Mouse (Mus musculus): ENCODE results near the gene Sulf2. TPM values are rescaled to one million over a fixed set of nuclear protein-coding genes. Genes with fewer than 3 reads are reported as not detected.
A peak's percentile ranks its signal among the peaks of the same experiment; 100 is the strongest.

The Sulf2 gene
- total and polyA plus RNA-seq, 3 experiments, result not detected

- Histone ChIP-seq H3K27ac (ENCODE audit: insufficient read depth, low read depth) (no peak overlapping the region), H3K36me3 (replicated peaks in 1 of 2; ENCODE audit: control insufficient read depth in 1 of 2, insufficient read depth in 1 of 2, low read length in 1 of 2) (peaks cover 7 to 38% of the 10 kb centered on the region in 2 experiments), H3K4me3 (replicated peaks in 1 of 3; ENCODE audit: low read depth in 2 of 3, low read length in 2 of 3, poor library complexity in 1 of 3) (no peak overlapping the region), H3K4me2 (ENCODE audit: insufficient read depth, low read depth, poor library complexity, severe bottlenecking) (peak overlapping the region; percentile 48; the same call in 1 of the 2 replicates), H3K27me3 (replicated peaks) (no peaks in the 10 kb centered on the region), H3K79me2 (replicated peaks; ENCODE audit: control insufficient read depth, extremely low read depth, insufficient read depth, poor library complexity, severe bottlenecking) (peaks cover 20% of the 10 kb centered on the region), H3K9ac (ENCODE audit: insufficient read depth, low read depth) (peak overlapping the region; percentile 18; the same call in 1 of the 2 replicates), H3K9me3 (replicated peaks; ENCODE audit: low read length) (no peaks in the 10 kb centered on the region), H3K4me1 (ENCODE audit: control insufficient read depth in 1 of 2, insufficient read depth in 2 of 2) (peaks cover 4 to 33% of the 10 kb centered on the region in 2 experiments; a peak in 3 of 4 replicates)
- dilution Hi-C loops (cut with MboI; ENCODE audit: extremely low pct_ligation_motif_present, extremely low pct_unique_long_range_greater_than_20kb, low sequenced_read_pairs), result no loop called here
- peak; percentile 65 for DNase-seq (ENCODE audit: extremely low read depth)
- peak; percentile 84 for TF ChIP-seq RAD21 (IDR thresholded peaks at IDR 0.05; ENCODE audit: low read depth, low read length)
- TF ChIP-seq ZC3H11A (IDR thresholded peaks at IDR 0.05; ENCODE audit: low read depth, low read length), result no peak
- TF ChIP-seq CTCF (conservative IDR thresholded peaks at IDR 0.05 in 1 of 2, IDR thresholded peaks at IDR 0.05 in 1 of 2; ENCODE audit: low read depth in 2 of 2, low read length in 2 of 2), result peak; percentile 30 to 80; a peak in 3 of 4 replicates
- TF ChIP-seq USF2 (conservative IDR thresholded peaks at IDR 0.05; ENCODE audit: low read depth, low read length), result no peak
- no peak for TF ChIP-seq GABPA (IDR thresholded peaks at IDR 0.05; ENCODE audit: insufficient replicate concordance, low read depth, low read length)
- peak; percentile 76 for TF ChIP-seq SMC3 (IDR thresholded peaks at IDR 0.05; ENCODE audit: low read depth, low read length)
- TF ChIP-seq ETS1 (conservative IDR thresholded peaks at IDR 0.05; ENCODE audit: low read depth, low read length), result no peak
- in situ Hi-C loops (cut with MboI; ENCODE audit: low pct_ligation_motif_present, low pct_unique_long_range_greater_than_20kb, low sequenced_read_pairs), result loop anchor here (25.0 kb wide), 1 partner anchor 248 kb away; no protein-coding TSS in a partner anchor
These were observed 119.7 kb downstream of the Sulf2 start for GRCm38 (mm10) chr2:166035725-166036124.

- no peak overlapping the region for H3K4me3 ChIP-seq (replicated peaks in 1 of 3; ENCODE audit: low read depth in 2 of 3, low read length in 2 of 3, poor library complexity in 1 of 3)
- no peaks in the 10 kb centered on the region for H3K27me3 ChIP-seq (replicated peaks)
- peaks cover 20% of the 10 kb centered on the region for H3K79me2 ChIP-seq (replicated peaks; ENCODE audit: control insufficient read depth, extremely low read depth, insufficient read depth, poor library complexity, severe bottlenecking)
- H3K9me3 ChIP-seq (replicated peaks; ENCODE audit: low read length), result no peaks in the 10 kb centered on the region
- no peak overlapping the region for H3K27ac ChIP-seq (ENCODE audit: insufficient read depth, low read depth)
- H3K36me3 ChIP-seq (replicated peaks in 1 of 2; ENCODE audit: control insufficient read depth in 1 of 2, insufficient read depth in 1 of 2, low read length in 1 of 2), result peaks cover 7 to 38% of the 10 kb centered on the region in 2 experiments
- in situ Hi-C loops (cut with MboI; ENCODE audit: low pct_ligation_motif_present, low pct_unique_long_range_greater_than_20kb, low sequenced_read_pairs), result loop anchor here (25.0 kb wide), 1 partner anchor 248 kb away; no protein-coding TSS in a partner anchor
- dilution Hi-C loops (cut with MboI; ENCODE audit: extremely low pct_ligation_motif_present, extremely low pct_unique_long_range_greater_than_20kb, low sequenced_read_pairs), result no loop called here
- 0 out of 2 replicates have a peak overlapping the region, but pooled peaks have one; percentile 48 for H3K4me2 ChIP-seq (ENCODE audit: insufficient read depth, low read depth, poor library complexity, severe bottlenecking)
- H3K4me1 ChIP-seq (ENCODE audit: control insufficient read depth in 1 of 2, insufficient read depth in 2 of 2), result peaks cover 4 to 33% of the 10 kb centered on the region in 2 experiments; a peak in 3 of 4 replicates
- no peak for TF ChIP-seq ELF1 (IDR thresholded peaks at IDR 0.05; ENCODE audit: low read depth, low read length)
- no peak for TF ChIP-seq CHD2 (IDR thresholded peaks at IDR 0.05; ENCODE audit: low read length)
- TF ChIP-seq MEF2A (IDR thresholded peaks at IDR 0.05; ENCODE audit: borderline replicate concordance, low read depth, low read length), result no peak
- TF ChIP-seq KAT2A (IDR thresholded peaks at IDR 0.05; ENCODE audit: insufficient replicate concordance, low read length), result no peak
- TF ChIP-seq ETS1 (conservative IDR thresholded peaks at IDR 0.05; ENCODE audit: low read depth, low read length), result no peak
- no peak for TF ChIP-seq ZMIZ1 (IDR thresholded peaks at IDR 0.05; ENCODE audit: low read depth, low read length)
- no peak for TF ChIP-seq RAD21 (IDR thresholded peaks at IDR 0.05; ENCODE audit: low read depth, low read length)
- no peak for TF ChIP-seq RCOR1 (conservative IDR thresholded peaks at IDR 0.05; ENCODE audit: low read depth, low read length)
- TF ChIP-seq MAX (IDR thresholded peaks at IDR 0.05; ENCODE audit: low read length), result no peak
- TF ChIP-seq CHD1 (IDR thresholded peaks at IDR 0.05; ENCODE audit: low read depth, low read length), result no peak
- no peak for DNase-seq (ENCODE audit: extremely low read depth)
- H3K9ac ChIP-seq (ENCODE audit: insufficient read depth, low read depth), result peak overlapping the region; percentile 18; the same call in 1 of the 2 replicates
These were observed 120.4 kb downstream of the Sulf2 start for GRCm38 (mm10) chr2:166034967-166035490.
